8 mouse cellular contexts compared by ENCODE assay signal in genomic region chr12:15815576-15816253, GRCm38 (mm10). TPM values are rescaled to one million over a fixed set of nuclear protein-coding genes. Genes with fewer than 3 reads are reported as not detected.
DNase-seq lines count a peak whose midpoint lies in the region; ATAC-seq and TF ChIP-seq lines count a peak whose summit lies in the region.

No protein-coding gene starts in this region.

- peak overlapping the region; percentile 96 for H3K9ac ChIP-seq in forebrain, embryonic 16.5 days (replicated peaks; ENCODE audit: low read depth, low read length)
- peak overlapping the region; percentile 82 for H3K9ac ChIP-seq in lung, postnatal 0 days (replicated peaks; ENCODE audit: low read depth)

- TF ChIP-seq CTCF in lung, postnatal 0 days (IDR thresholded peaks at IDR 0.05), result peak; percentile 50
- TF ChIP-seq CTCF in thymus, adult 2 months (IDR thresholded peaks at IDR 0.05; ENCODE audit: borderline replicate concordance, control insufficient read depth, extremely low read depth, insufficient read depth, low read length, poor library complexity), result no peak

- intact Hi-C loops in heart, postnatal 25 days (cut with DNase I), result loop anchor here (1.0 to 10.0 kb wide), 5 partner anchors 199 to 717 kb away; no protein-coding TSS in a partner anchor

- TF ChIP-seq EP300 in lung, postnatal 0 days (IDR thresholded peaks at IDR 0.05), result no peak

- peak overlapping the region; percentile 85 for H3K4me3 ChIP-seq in forebrain, embryonic 16.5 days (replicated peaks; ENCODE audit: low read length)
- H3K4me3 ChIP-seq in lung, postnatal 0 days (ENCODE audit: low read depth, low read length), result peak overlapping the region; percentile 69
- peak overlapping the region; percentile 87 for H3K4me3 ChIP-seq in thymus, adult 2 months (ENCODE audit: control insufficient read depth, insufficient read depth, low read length)

- WGBS in forebrain, embryonic 16.5 days, result under 1% methylated on average over 48 of the region's 49 CpGs
- under 1% methylated on average over 49 of the region's 49 CpGs for WGBS in lung, postnatal 0 days
- under 1% methylated on average over 49 of the region's 49 CpGs for WGBS in thymus, adult 2 months

- peak overlapping the region; percentile 71 for H3K4me2 ChIP-seq in forebrain, embryonic 16.5 days (ENCODE audit: low read length)
- peak overlapping the region; percentile 75 for H3K4me2 ChIP-seq in lung, postnatal 0 days (replicated peaks; ENCODE audit: low read depth, low read length)

- DNase-seq in CD8-positive naive resting alpha-beta T cell, adult 2 months (ENCODE audit: low read depth in 2 of 2, low spot score in 2 of 2), result peak; percentile 66 to 75
- DNase-seq in adrenal gland, postnatal 36 days, result peak; percentile 51 to 71
- DNase-seq in heart, postnatal 25 days (ENCODE audit: low spot score), result peak; percentile 61
- peak; percentile 77 to 85 for DNase-seq in kidney, postnatal 4 days
- DNase-seq in lung, postnatal 0 days (ENCODE audit: low spot score), result peak; percentile 78
- DNase-seq in ovary, postnatal 10 days (ENCODE audit: low spot score), result peak; percentile 38
- peak; percentile 85 for DNase-seq in thymus, adult 2 months

- peak overlapping the region; percentile 96 for H3K27ac ChIP-seq in forebrain, embryonic 16.5 days (ENCODE audit: low read length)
- H3K27ac ChIP-seq in lung, postnatal 0 days (ENCODE audit: low read length), result peak overlapping the region; percentile 94
- H3K27ac ChIP-seq in thymus, adult 2 months (ENCODE audit: control insufficient read depth, insufficient read depth, low read length), result peak overlapping the region; percentile 74

- H3K27me3 ChIP-seq in forebrain, embryonic 16.5 days (replicated peaks; ENCODE audit: control insufficient read depth, insufficient read depth, low read length), result no peaks in the 10 kb centered on the region
- H3K27me3 ChIP-seq in lung, postnatal 0 days (replicated peaks; ENCODE audit: insufficient read depth, low read length), result 0 out of 2 replicates have a peak, but pooled peaks cover 3% of the 10 kb centered on the region
- no peaks in the 10 kb centered on the region for H3K27me3 ChIP-seq in thymus, adult 2 months (ENCODE audit: control insufficient read depth, insufficient read depth, low read length)

- H3K4me1 ChIP-seq in forebrain, embryonic 16.5 days (replicated peaks; ENCODE audit: control insufficient read depth, insufficient read depth, low read length), result peaks cover 18% of the 10 kb centered on the region
- 0 out of 2 replicates have a peak, but pooled peaks cover 3% of the 10 kb centered on the region for H3K4me1 ChIP-seq in lung, postnatal 0 days (ENCODE audit: insufficient read depth, low read depth, low read length)
- peaks cover 18% of the 10 kb centered on the region for H3K4me1 ChIP-seq in thymus, adult 2 months (replicated peaks; ENCODE audit: control insufficient read depth, insufficient read depth, low read length)

- TF ChIP-seq POLR2A in thymus, adult 2 months (IDR thresholded peaks at IDR 0.05; ENCODE audit: control insufficient read depth, extremely low read depth, insufficient read depth, low read length, poor library complexity), result 0 out of 2 replicates have a peak, but pooled peaks have one; percentile 29

- H3K36me3 ChIP-seq in forebrain, embryonic 16.5 days (ENCODE audit: control insufficient read depth, insufficient read depth), result no peaks in the 10 kb centered on the region
- H3K36me3 ChIP-seq in lung, postnatal 0 days (ENCODE audit: insufficient read depth, low read length), result no peaks in the 10 kb centered on the region
- no peaks in the 10 kb centered on the region for H3K36me3 ChIP-seq in thymus, adult 2 months (ENCODE audit: control insufficient read depth, insufficient read depth, low read length)

- H3K9me3 ChIP-seq in forebrain, embryonic 16.5 days (ENCODE audit: control insufficient read depth, low read length), result no peaks in the 10 kb centered on the region
- H3K9me3 ChIP-seq in lung, postnatal 0 days (ENCODE audit: low read length), result no peaks in the 10 kb centered on the region

- peak; percentile 52 for ATAC-seq in forebrain, embryonic 16.5 days
- peak; percentile 22 for ATAC-seq in lung, postnatal 0 days

RNA-seq across cellular contexts. Expression of gene Trib2, which starts 1.0 kb away (rescaled TPM):
- total RNA-seq in adrenal gland, postnatal 36 days (2021), result 10 to 100 TPM; 12.4 to 21.2 TPM
- polyA plus RNA-seq in forebrain, embryonic 16.5 days (2015; fragmentation: Nextera tagmentation; extraction: Ambion mirVana), result 107 and 112 TPM in 2 replicates
- 10 to 100 TPM; 39.1 to 41.1 TPM for total RNA-seq in heart, postnatal 25 days (2021)
- polyA plus RNA-seq in lung, postnatal 0 days (2015; fragmentation: Nextera tagmentation; extraction: Ambion mirVana), result 36.4 and 42.0 TPM in 2 replicates
- 46.3 and 49.5 TPM in 2 replicates for polyA plus RNA-seq in thymus, adult 2 months (2012; rRNA removed)

Comparison
In these comparisons a context has a peak if more than half of its experiments do, and no peak if none do; other contexts are left out.
1. Peak in every context shown above with its lines: DNase-seq, ATAC-seq, H3K4me3 ChIP-seq and H3K27ac ChIP-seq.